Mouse (Mus musculus): ENCODE data around the gene S100a1.

S100a1 gene

DNA sequence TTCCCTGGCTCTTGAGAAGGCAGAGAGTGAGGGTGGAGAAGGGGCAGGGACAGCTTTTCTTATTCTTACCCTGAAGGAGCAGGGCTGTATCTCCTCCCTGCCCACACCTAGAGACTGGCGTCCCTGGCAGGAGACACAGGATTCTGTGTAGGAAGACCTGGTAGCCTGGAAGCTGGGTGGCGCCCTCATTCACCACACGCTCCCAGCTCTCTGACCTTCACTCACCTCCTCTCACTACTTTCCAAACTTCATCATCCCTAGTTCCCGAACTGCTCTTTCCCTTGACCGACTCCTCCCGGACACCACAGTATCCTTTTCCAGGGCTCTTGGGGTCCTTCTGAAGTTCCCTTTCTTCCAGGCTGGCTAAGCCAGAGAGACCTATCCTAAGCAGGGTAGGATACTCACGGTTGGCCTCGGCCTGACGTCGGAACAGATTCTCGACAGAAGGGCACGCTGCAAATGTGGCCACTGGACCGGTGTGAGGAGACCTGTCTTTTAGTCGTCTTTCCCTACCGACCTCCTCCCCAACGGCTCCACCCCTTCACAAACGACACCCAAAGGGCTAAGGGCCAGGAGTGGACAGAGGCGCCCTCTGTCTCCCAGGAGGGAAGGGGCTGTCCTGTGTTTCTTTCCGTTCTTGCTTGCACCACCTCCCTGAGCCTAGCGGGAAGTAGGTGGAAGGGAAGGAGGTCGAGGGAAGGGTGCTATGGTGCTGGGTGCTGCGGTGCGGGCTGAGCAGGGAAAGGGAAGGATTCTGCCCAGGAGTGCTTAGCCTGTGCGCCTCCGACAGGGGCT lies at the start of gene S100a1, which contains the start of gene S100a13:
Gene S100a1 (minus strand): TSS at position 597 of the 795 bp plus-strand sequence.
Gene S100a13 (plus strand): TSS at position 640 of the 795 bp plus-strand sequence.
- no peak for DNase-seq (ENCODE audit: low spot score in 2 of 2)

GRCm38 (mm10) chr3:90560008-90560628 lies 45.9 kb upstream of the S100a1 start, which contains the start of gene S100a3:
Gene S100a3 (plus strand): TSS chr3:90560578.
- DNase-seq (ENCODE audit: low spot score in 2 of 2) = no peak

- no peak for DNase-seq (ENCODE audit: low spot score in 2 of 2)
Measured at GRCm38 (mm10) chr3:90555954-90556353, 41.8 kb upstream of the S100a1 start.

DNA sequence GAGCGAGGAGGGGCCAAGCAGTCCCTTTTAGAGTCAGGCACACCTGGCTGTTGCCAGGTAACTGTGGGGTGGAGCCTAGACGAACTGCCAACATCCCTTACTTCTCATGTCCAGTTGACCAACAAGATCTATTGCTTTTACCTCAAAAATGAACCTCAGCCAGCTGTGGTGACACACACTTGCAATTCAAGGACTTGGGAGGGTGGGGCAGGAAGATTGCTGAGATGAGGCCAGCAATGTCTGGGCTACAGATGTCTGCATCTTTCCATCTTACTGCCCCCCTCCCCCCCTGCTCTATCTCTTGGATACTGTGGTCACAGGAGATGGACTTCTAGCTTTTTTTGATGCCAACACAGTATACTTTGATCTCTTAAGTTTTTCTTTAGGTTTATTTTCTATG lies 38.0 kb upstream of the S100a1 start:
- DNase-seq (ENCODE audit: low spot score in 2 of 2) = no peak

GRCm38 (mm10) chr3:90550421-90550790 lies 36.2 kb upstream of the S100a1 start:
- DNase-seq (ENCODE audit: low spot score in 2 of 2) = no peak

DNA sequence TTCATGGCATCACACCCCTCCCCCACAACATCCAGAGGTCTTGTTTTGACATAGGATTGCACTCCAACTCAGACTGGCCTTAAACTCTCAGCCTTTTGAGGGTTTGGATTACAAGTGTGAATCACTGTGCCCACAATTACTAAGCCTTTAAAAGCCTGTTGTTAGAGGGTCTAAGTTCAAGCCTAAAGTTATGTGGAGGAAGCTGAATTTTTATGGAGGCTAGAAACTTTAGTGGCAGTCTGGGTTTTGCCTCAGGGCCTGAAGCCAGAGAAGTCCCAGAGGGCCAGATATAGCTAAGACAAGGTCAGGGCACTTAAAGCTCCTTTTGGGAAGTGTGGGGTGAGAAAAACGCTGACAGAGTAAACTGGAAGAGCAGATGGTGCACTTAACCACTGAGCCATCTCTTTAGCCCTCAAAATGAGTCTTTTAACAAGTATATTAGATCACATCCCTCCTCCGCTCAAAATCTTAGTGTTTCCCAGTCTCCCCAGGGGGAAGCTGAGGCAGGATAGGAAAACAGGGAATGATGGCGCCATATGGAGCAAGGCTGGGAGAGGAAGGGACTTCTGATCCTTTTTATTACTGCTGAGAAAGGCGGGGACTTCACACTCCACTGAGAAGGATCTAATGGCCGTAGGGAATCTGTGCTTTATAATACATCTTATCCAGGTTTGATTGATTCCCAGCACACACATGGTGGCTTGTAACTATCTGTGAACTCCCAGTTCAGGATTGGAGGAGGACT lies 35.7 kb upstream of the S100a1 start:
- DNase-seq (ENCODE audit: low spot score in 2 of 2) = no peak

- DNase-seq (ENCODE audit: low spot score in 2 of 2) = no peak
Measured at GRCm38 (mm10) chr3:90540904-90541303, 26.7 kb upstream of the S100a1 start.

GRCm38 (mm10) chr3:90537905-90538296 lies 23.7 kb upstream of the S100a1 start:
- DNase-seq (ENCODE audit: low spot score in 2 of 2) = no peak

DNA sequence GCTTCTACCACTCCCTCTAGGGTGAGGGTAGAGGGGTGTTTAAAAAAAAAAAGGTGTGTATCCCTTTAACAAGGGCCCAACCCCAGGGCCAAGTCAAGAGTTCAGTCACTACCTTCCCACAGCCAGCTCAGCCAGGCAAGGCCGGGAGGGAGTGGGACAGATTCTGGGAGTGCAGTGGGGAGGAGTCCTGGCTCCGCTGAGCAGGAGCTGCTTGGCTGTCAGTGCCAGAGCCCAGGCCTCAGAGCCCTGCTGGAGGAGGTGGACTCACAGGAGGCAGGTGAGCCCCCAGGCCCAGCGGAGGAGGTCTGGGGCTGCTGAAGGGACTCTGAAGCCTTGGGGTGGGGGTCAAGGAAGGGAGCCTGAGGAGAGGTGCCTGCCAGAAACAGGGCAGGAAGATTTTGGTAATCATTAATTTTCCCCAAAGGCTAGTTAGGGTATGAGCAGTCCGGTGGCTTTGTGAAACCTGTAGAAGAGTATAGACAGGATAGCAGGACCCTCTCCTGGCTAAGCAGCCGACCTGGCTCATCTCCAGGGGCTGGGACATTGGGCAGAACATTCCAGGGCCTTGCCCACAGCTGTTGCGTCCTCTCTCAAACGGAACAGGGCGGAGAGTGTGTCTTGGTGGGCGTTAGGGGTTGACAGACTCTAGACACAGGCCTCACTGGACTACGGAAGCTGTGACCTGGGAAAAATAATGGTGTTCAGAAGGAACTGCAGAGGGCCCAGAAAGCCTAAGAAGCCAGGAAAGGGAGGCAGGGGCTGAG lies 23.1 kb upstream of the S100a1 start, which contains the start of gene S100a16:
Gene S100a16 (plus strand): TSS at position 114 of the 764 bp plus-strand sequence.
- no peak for DNase-seq (ENCODE audit: low spot score in 2 of 2)

- DNase-seq (ENCODE audit: low spot score in 2 of 2) = no peak
Measured at GRCm38 (mm10) chr3:90535446-90535845, 21.3 kb upstream of the S100a1 start.

DNA sequence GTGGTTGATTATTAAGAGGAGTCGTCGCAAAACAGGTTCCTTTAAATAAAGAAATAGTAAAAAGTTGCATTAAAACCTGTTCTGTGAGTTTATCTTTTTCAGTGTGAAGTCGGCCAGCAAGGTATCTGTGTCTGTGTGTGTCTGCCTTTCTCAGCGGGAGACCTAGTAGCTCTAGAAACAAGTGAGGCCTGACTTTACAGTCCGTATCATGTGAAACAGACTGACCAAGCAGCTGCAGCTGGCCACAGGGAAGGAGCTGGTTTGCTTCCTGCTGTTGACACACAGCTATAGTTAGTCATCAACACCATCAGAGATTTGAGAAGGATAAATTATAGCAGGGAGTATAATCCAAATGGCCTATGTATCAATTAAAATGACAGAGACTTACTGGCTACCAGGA lies 17.5 kb upstream of the S100a1 start:
- DNase-seq (ENCODE audit: low spot score in 2 of 2) = no peak

DNA sequence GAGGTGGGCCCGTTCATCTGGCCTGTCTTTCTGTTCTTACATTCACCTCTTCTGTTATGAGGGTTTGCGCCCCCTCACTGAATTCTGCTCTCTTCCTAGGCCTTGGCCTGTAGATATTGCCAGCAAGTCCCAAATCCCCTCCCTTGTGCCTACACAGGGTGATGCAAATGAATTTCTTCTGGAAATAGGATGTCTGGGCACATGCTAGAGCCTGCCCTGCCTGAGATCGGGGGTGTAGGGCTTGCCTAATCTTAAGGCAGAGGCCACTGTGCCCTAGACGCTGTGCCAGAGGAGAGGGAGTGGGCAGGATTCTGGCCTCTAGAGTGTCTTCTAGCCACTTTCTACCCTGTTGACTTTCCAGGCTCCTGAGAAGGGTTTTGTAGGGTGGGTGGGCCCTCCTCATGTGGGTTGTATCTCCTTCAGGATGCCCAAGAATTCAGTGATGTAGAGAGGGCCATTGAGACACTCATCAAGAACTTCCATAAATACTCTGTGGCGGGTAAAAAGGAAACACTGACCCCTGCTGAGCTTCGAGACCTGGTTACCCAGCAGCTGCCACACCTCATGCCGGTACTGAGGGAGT lies 13.2 kb upstream of the S100a1 start:
- no peak for DNase-seq (ENCODE audit: low spot score in 2 of 2)

- DNase-seq (ENCODE audit: low spot score in 2 of 2) = no peak
Measured at GRCm38 (mm10) chr3:90526580-90526979, 12.4 kb upstream of the S100a1 start, which contains the start of gene S100a14. Gene S100a14 (plus strand): TSS chr3:90526856.

DNA sequence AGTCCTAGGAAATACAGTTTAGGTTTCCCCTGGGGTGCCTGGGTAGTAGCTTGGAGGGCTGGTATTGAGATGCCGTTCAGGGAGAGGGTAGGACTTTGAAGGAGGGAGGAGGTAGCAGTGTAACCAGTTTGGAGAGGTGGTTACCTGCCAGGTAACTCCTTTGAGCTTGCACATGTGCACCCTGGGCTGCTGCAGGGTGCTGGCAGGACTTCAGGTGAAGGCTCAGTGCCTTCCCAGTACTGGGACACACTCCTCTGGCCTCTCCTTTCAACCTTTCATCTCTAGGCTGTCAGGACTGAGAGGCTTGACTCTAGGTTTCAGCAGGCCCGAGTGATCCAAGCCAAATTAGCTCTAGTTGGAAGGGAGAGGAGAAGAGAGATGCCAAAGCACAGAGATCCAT lies 11.9 kb upstream of the S100a1 start:
- DNase-seq (ENCODE audit: low spot score in 2 of 2) = no peak

DNA sequence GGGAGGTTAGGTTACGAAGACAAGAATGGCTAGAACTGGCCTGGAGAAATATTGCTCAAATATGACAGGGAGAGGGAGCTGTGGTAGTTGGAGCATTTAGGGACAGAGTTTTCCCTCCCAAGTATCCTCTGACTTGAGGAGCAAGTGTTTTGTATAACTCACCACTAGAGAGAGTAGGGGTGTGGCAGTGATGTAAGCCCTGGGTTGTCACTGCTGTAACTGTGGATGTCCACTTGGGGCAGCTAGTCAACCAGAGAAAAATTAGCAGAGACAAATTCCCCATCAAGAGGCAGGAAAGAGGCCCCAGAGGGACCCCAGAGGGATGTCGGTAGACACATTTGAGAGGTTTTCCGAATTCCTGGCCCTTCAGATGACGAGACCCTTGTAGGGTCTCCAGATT lies 11.2 kb upstream of the S100a1 start:
- DNase-seq (ENCODE audit: low spot score in 2 of 2) = no peak

GRCm38 (mm10) chr3:90517711-90518110 lies 3.5 kb upstream of the S100a1 start:
- no peak for DNase-seq (ENCODE audit: low spot score in 2 of 2)

DNA sequence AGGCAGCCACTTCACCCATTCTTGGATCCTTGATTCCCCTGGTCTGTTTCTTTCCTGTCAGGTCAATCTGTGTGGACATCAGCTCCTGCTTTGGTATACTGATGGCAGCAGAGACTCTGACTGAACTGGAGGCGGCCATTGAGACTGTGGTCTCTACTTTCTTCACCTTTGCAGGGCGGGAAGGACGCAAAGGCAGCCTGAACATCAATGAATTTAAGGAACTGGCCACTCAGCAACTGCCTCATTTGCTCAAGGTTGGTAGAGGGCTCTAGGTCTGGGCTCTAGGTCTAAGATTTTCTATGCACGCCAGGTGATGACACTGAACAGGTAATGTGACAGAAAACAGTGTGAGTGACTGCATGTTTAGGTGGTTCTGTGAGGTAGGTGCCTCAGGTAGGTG lies 1.6 kb upstream of the S100a1 start:
- no peak for DNase-seq (ENCODE audit: low spot score in 2 of 2)

GRCm38 (mm10) chr3:90515242-90515641 lies 1.1 kb upstream of the S100a1 start:
- DNase-seq (ENCODE audit: low spot score in 2 of 2) = no peak

- DNase-seq (ENCODE audit: low spot score in 2 of 2) = peak; percentile 41 to 58
Measured at GRCm38 (mm10) chr3:90514691-90515090, 499 bp upstream of the S100a1 start.

DNA sequence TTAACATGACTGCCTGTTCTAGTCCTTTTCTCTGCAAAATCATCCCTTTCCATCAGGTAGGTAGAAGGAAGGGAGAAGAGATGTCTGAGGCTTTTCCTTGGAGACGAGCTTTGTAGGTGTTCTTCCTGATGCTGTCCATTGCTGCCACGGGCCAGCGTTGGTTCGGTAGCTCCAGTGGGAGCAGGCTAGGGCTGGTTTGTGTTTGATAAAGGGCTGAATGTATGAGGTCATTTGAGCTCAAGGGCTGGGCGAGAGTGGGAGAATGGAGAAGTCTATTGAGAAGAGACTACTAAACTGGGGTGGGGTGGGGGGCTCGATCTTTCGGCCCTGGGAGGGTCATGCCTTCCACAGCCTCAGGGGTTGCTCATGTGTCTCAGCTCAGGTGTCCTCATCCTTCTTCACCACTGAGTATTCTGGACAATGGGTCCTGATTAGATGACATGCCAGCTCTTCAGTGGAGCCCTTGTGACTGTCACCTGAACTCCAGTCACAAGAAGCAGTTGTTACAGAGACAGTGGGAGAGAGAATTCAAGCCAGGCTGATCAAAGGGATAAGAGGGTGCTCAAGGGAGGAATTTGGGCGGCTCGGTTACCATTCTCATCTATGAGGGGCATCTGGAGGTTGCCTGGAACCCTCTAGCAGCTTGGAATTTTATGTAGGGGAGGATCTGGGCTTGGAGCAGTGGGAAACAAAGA lies 1.1 kb downstream of the S100a1 start:
- no peak for DNase-seq (ENCODE audit: low spot score in 2 of 2)

GRCm38 (mm10) chr3:90512276-90512675 lies 1.9 kb downstream of the S100a1 start:
- DNase-seq (ENCODE audit: low spot score in 2 of 2) = no peak
